Mouse (Mus musculus) liver, adult 2 months (tissue): ENCODE data around the gene Banp.

Experiments
- CTCF ChIP-seq: fragments of 200-500 bp; IDR thresholded peaks from 2 replicates; pipeline ENCODE4 v1.5.1; 2011; ENCODE audit warnings: low read depth, low read length, control low read depth
- POLR2A ChIP-seq: fragments of 200-500 bp; IDR thresholded peaks from 2 replicates; pipeline ENCODE4 v1.6.1; 2011; ENCODE audit warnings: low read length, control low read depth; ENCODE audit not compliant: insufficient read depth; ENCODE audit errors: extremely low read depth

GRCm38 (mm10) chr8:121949222-121949800 is at the start of gene Banp:
- TF ChIP-seq CTCF (no peak), POLR2A (no peak)
